Mouse (Mus musculus) cerebellum, adult 2 months (tissue): ENCODE measurements at regions not wholly inside any gene's neighbourhood (a gene's known extent, or its start where the extent isn't known, plus 50 kb on each side); places are given as distances from the start of the nearest gene placed in this dataset.

Experiments
- CTCF ChIP-seq: fragments of 200-500 bp; IDR thresholded peaks from 2 replicates; pipeline ENCODE4 v1.5.1; 2011; ENCODE audit warnings: low read depth, mild to moderate bottlenecking, control low read depth, low read length, moderate library complexity, borderline replicate concordance; ENCODE audit not compliant: insufficient read depth
- POLR2A ChIP-seq: fragments of 200-500 bp; IDR thresholded peaks from 2 replicates; pipeline ENCODE4 v1.6.1; 2011; ENCODE audit warnings: low read length, control low read depth, borderline replicate concordance; ENCODE audit not compliant: insufficient read depth

- no peak for TF ChIP-seq CTCF
- no peak for TF ChIP-seq POLR2A
These were observed 182.8 kb downstream of the Sox11 start for GRCm38 (mm10) chr12:27159416-27160062.
